Mouse (Mus musculus): ENCODE measurements around the gene Narfl.
"Not testable (repeated sequence)": the region's sequence is repeated elsewhere in the genome, so short reads cannot be mapped to it uniquely, and the experiment has no call there.

Gene Narfl

GRCm38 (mm10) chr17:25802825-25803517 is 29.4 kb downstream of the Narfl start:
- peak; percentile 48 for DNase-seq (ENCODE audit: low read depth, low spot score)

GRCm38 (mm10) chr17:25806507-25806906 is 32.9 kb downstream of the Narfl start:
- no peak for DNase-seq (ENCODE audit: low read depth, low spot score)

- DNase-seq (ENCODE audit: low read depth, low spot score), result not testable (repeated sequence)
These were observed 33.9 kb downstream of the Narfl start for GRCm38 (mm10) chr17:25807452-25807851.

GRCm38 (mm10) chr17:25808028-25808427 is 34.5 kb downstream of the Narfl start:
- DNase-seq (ENCODE audit: low read depth, low spot score), result no peak

- DNase-seq (ENCODE audit: low read depth, low spot score), result no peak
These were observed 35.4 kb downstream of the Narfl start, which contains the start of gene Fbxl16 for GRCm38 (mm10) chr17:25808789-25809605. Gene Fbxl16 (plus strand): TSS chr17:25809085.

- no peak for DNase-seq (ENCODE audit: low read depth, low spot score)
These were observed 36.2 kb downstream of the Narfl start for GRCm38 (mm10) chr17:25809606-25810340.

GRCm38 (mm10) chr17:25810890-25811289 is 37.3 kb downstream of the Narfl start:
- no peak for DNase-seq (ENCODE audit: low read depth, low spot score)

- DNase-seq (ENCODE audit: low read depth, low spot score), result no peak
These were observed 39.9 kb downstream of the Narfl start for GRCm38 (mm10) chr17:25813471-25813870.

GRCm38 (mm10) chr17:25817662-25818061 is 44.1 kb downstream of the Narfl start:
- no peak for DNase-seq (ENCODE audit: low read depth, low spot score)

GRCm38 (mm10) chr17:25818851-25819780 is 45.5 kb downstream of the Narfl start:
- DNase-seq (ENCODE audit: low read depth, low spot score), result no peak

GRCm38 (mm10) chr17:25823452-25823851 is 49.9 kb downstream of the Narfl start, which contains the start of gene Wdr24:
Gene Wdr24 (plus strand): TSS chr17:25823627.
- peak; percentile 80 for DNase-seq (ENCODE audit: low read depth, low spot score)

GRCm38 (mm10) chr17:25824362-25825142 is 51.0 kb downstream of the Narfl start:
- DNase-seq (ENCODE audit: low read depth, low spot score), result no peak

GRCm38 (mm10) chr17:25825311-25825710 is 51.7 kb downstream of the Narfl start:
- DNase-seq (ENCODE audit: low read depth, low spot score), result no peak

- DNase-seq (ENCODE audit: low read depth, low spot score), result no peak
These were observed 52.5 kb downstream of the Narfl start for GRCm38 (mm10) chr17:25825984-25826570.

- DNase-seq (ENCODE audit: low read depth, low spot score), result no peak
These were observed 53.4 kb downstream of the Narfl start for GRCm38 (mm10) chr17:25827011-25827410.

- no peak for DNase-seq (ENCODE audit: low read depth, low spot score)
These were observed 54.1 kb downstream of the Narfl start for GRCm38 (mm10) chr17:25827546-25828222.

GRCm38 (mm10) chr17:25828223-25828594 is 54.6 kb downstream of the Narfl start:
- DNase-seq (ENCODE audit: low read depth, low spot score), result no peak

- DNase-seq (ENCODE audit: low read depth, low spot score), result peak; percentile 75
These were observed 55.4 kb downstream of the Narfl start, which contains the start of gene Jmjd8 for GRCm38 (mm10) chr17:25828712-25829557. Gene Jmjd8 (plus strand): TSS chr17:25828867.
